Mouse (Mus musculus) lung, adult 18-20 months (tissue): ENCODE results near the gene Lsm7.

Source experiments
- DNase-seq, 2 experiments: peaks; one replicate each; pipeline ENCODE4 v3.0.0; 2022; ENCODE audit warnings: mixed read lengths in 2 of 2

Lsm7 gene

GRCm38 (mm10) chr10:80812391-80813041 lies 42.5 kb downstream of the Lsm7 start:
- DNase-seq = no peak

GRCm38 (mm10) chr10:80810084-80810483 lies 44.9 kb downstream of the Lsm7 start:
- DNase-seq = no peak

GRCm38 (mm10) chr10:80808985-80809632 lies 45.9 kb downstream of the Lsm7 start:
- DNase-seq = no peak

- no peak for DNase-seq
These were observed 46.7 kb downstream of the Lsm7 start for GRCm38 (mm10) chr10:80808099-80808984.

- DNase-seq = peak; percentile 63
These were observed 47.9 kb downstream of the Lsm7 start for GRCm38 (mm10) chr10:80807057-80807627.

- no peak for DNase-seq
These were observed 48.5 kb downstream of the Lsm7 start for GRCm38 (mm10) chr10:80806341-80807056.

GRCm38 (mm10) chr10:80805925-80806324 lies 49.1 kb downstream of the Lsm7 start:
- DNase-seq = peak; percentile 50 to 54

- no peak for DNase-seq
These were observed 49.7 kb downstream of the Lsm7 start for GRCm38 (mm10) chr10:80805322-80805721.

GRCm38 (mm10) chr10:80804916-80805315 lies 50.1 kb downstream of the Lsm7 start, which contains the start of gene Amh:
Gene Amh, plus strand, starts transcription at chr10:80805243.
- no peak for DNase-seq

- no peak for DNase-seq
These were observed 50.7 kb downstream of the Lsm7 start for GRCm38 (mm10) chr10:80804340-80804739.

GRCm38 (mm10) chr10:80802996-80803395 lies 52.0 kb downstream of the Lsm7 start:
- DNase-seq = no peak
